1 mouse cellular context compared by ENCODE assay signal in genomic region chr3:51517467-51517866, GRCm38 (mm10).
A peak's percentile ranks its signal among the peaks of the same experiment; 100 is the strongest.
TF ChIP-seq lines count a peak whose summit lies in the region.

No protein-coding gene starts in this region.

TF ChIP-seq in MEL, 35 proteins besides CTCF, POLR2A, EP300 and RAD21 (continued from another document):
- TF ChIP-seq TCF12 (IDR thresholded peaks at IDR 0.05; ENCODE audit: low read depth, low read length) (peak; percentile 55), ZMIZ1 (IDR thresholded peaks at IDR 0.05; ENCODE audit: low read depth, low read length) (no peak), NELFE (IDR thresholded peaks at IDR 0.05; ENCODE audit: low read depth, low read length) (no peak), MXI1 (IDR thresholded peaks at IDR 0.05; ENCODE audit: low read depth, low read length) (peak; percentile 11; the same call in 1 of the 2 replicates), ZNF384 (IDR thresholded peaks at IDR 0.05; ENCODE audit: low read depth, low read length) (peak; percentile 85), MEF2A (IDR thresholded peaks at IDR 0.05; ENCODE audit: extremely low read depth, insufficient replicate concordance, low read depth, low read length, poor library complexity, severe bottlenecking) (no peak), UBTF (IDR thresholded peaks at IDR 0.05; ENCODE audit: borderline replicate concordance, insufficient read depth, low read depth, low read length) (no peak), ETS1 (IDR thresholded peaks at IDR 0.05; ENCODE audit: low read depth, low read length) (peak; percentile 62), SMC3 (IDR thresholded peaks at IDR 0.05; ENCODE audit: low read depth, low read length) (no peak), GABPA (IDR thresholded peaks at IDR 0.05; ENCODE audit: low read depth, low read length) (no peak), ZC3H11A (IDR thresholded peaks at IDR 0.05; ENCODE audit: low read depth, low read length) (no peak), RCOR1 (IDR thresholded peaks at IDR 0.05; ENCODE audit: low read depth, low read length) (no peak), SIN3A (IDR thresholded peaks at IDR 0.05; ENCODE audit: low read length) (peak; percentile 53), CHD1 (IDR thresholded peaks at IDR 0.05; ENCODE audit: low read depth, low read length) (no peak), TBP (IDR thresholded peaks at IDR 0.05; ENCODE audit: low read depth, low read length) (no peak), GATA1 (IDR thresholded peaks at IDR 0.05; ENCODE audit: low read depth, low read length) (peak; percentile 70), MAZ (IDR thresholded peaks at IDR 0.05; ENCODE audit: low read depth, low read length) (no peak)
